Mouse (Mus musculus) regulatory T cell (primary cell): ENCODE data around the gene Ptprs.

Source experiments
- in situ Hi-C: fragments of 300-600 bp; cut with MboI, MseI; formaldehyde crosslinking; loops from one replicate; pipeline ENCODE4 v1.15.1; 2025; ENCODE audit warnings: high pct_unique_total_duplicates

The Ptprs gene

GRCm38 (mm10) chr17:56382997-56383396 lies 93.3 kb downstream of the Ptprs start:
- in situ Hi-C loops, result no loop called here

GRCm38 (mm10) chr17:56381183-56381582 lies 95.1 kb downstream of the Ptprs start:
- in situ Hi-C loops, result no loop called here

- in situ Hi-C loops, result no loop called here
Measured at GRCm38 (mm10) chr17:56380286-56380685, 96.0 kb downstream of the Ptprs start.

- in situ Hi-C loops, result no loop called here
Measured at GRCm38 (mm10) chr17:56379281-56379834, 96.9 kb downstream of the Ptprs start.

GRCm38 (mm10) chr17:56374851-56375250 lies 101.4 kb downstream of the Ptprs start:
- in situ Hi-C loops, result no loop called here

- in situ Hi-C loops, result no loop called here
Measured at GRCm38 (mm10) chr17:56373136-56374034, 102.9 kb downstream of the Ptprs start.

- in situ Hi-C loops, result no loop called here
Measured at GRCm38 (mm10) chr17:56372109-56372508, 104.2 kb downstream of the Ptprs start.

- in situ Hi-C loops, result no loop called here
Measured at GRCm38 (mm10) chr17:56371029-56371660, 105.1 kb downstream of the Ptprs start.

- in situ Hi-C loops, result no loop called here
Measured at GRCm38 (mm10) chr17:56370090-56370489, 106.2 kb downstream of the Ptprs start.

- in situ Hi-C loops, result no loop called here
Measured at GRCm38 (mm10) chr17:56368291-56368790, 107.9 kb downstream of the Ptprs start.

GRCm38 (mm10) chr17:56365791-56366673 lies 110.3 kb downstream of the Ptprs start:
- in situ Hi-C loops, result no loop called here
